Mouse (Mus musculus) retina, adult 2 months (tissue): Measurements from ENCODE around the gene Tsc22d4.

Experiments
- DNase-seq: peaks from one replicate; pipeline ENCODE4 v3.0.0-alpha.2; 2012; ENCODE audit warnings: low read depth, low spot score

The Tsc22d4 gene

DNA sequence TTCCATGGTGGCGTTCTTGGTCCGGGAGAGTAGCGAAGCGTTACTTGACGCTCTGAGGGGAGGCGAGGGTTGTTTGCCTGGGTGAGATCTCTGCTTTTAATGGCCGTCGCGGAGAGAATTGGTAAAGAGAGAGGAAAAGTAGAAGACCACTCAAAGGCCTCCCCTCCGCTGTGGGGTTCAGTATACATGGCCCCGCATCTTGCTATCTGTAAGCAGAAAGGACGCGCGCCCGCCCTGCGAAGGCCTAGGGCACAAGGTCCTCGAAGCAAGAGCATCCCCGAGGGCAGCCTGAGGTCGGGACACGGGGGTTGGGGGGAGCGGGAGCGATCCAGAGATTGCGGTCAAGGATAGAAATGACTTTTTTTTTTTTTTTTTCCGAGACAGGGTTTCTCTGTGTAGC is 42.6 kb downstream of the Tsc22d4 start:
- DNase-seq: no peak

DNA sequence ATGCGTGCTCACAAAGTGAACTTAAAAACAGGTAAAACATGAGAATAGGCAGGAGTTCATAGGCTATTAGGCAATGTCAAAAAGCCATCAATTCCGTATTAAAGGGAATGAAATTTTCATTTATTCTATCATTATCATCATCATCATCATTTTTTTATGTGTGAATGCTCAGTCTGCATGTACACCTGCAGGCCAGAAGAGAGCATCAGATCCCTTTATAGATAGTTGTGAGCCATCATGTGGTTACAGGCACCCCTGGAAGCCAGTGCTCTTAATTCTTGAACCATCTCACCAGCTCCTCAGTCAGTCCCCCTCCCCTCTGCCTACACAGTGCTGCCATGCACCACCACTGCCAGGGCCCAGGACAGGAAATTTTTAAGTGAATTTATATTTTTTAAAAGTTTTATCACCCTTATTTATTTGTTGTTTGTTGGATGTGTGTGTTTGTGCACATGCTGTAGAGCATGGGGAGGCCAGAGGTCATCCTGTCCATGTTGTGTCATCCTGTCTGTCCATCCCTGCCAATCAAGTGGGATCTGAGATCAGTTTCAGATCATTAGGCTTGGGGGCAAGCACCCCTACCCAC is 43.5 kb downstream of the Tsc22d4 start:
- no peak for DNase-seq

DNA sequence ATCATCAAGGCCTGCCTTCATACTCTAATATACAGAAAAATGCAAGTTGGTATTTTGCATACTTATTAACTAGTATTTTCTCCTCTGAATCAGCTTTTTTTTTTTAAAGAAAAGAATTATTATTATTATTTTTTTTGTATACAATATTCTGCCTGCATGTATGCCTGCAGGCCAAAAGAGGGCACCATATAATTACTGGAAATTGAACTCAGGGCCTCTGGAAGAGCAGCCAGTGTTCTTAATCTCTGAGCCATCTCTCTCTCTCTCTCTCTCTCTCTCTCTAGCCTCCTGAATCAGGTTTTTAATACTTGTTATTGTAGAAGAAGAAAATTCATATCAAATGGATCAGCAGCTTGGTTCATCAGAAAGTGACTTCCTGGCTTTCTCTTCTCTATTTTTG is 46.0 kb downstream of the Tsc22d4 start:
- DNase-seq: no peak

DNA sequence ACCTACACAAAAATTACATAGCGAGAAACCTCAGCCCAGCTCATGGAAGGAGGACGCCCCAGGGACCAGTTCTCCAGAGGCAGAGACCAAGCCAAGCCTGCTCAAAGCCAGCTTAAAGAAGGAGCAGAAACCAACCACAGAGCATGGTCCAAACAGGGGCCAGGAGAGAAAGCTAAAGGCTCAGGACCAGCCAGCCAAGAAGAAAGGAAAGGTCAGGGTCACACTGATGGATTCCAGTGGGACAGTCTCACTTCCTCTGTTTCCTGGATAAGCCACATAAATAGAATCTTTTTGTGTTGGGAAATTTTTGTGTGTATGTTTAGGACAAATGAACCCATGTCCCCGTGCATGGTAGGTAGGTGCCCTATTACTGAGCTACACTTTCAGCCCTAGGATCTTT is 51.1 kb downstream of the Tsc22d4 start:
- DNase-seq: no peak

DNA sequence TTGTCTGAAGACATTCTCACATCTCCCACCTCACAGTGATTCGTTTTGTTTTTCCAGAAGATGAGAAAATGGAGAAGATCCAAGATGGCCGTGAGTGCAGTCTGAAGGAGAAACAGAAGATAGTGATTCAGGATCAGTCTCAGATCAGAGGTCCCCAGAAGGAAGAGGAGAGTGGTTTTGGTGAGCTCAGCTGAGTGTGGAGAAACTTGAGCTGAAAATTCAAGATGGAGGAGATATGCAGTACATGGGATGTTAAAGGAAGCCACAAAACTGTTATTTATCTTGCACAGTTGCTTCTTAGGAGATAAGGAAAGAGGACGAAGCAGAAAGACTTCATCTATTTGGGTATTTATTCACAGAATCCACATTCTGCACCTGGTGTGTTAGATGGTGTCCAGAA is 55.4 kb downstream of the Tsc22d4 start:
- DNase-seq: no peak

DNA sequence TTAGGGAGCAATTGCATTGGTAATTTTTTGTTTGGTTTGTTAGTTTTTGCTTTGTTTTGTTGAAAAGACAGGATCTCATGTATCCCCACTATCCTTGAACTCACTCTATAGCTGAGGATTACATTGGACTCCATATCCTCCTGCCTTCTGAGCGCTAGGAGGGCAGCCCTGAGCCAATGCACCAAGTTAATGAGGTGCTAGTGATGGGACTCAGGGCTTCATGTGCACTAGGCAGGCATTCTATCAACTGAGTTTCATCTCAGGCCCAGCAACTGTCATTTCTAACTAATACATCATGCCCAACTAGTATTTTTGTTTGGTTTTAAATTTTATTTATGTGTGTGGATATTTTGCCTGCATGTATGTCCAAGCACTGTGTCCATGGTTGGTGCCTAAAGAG is 60.6 kb downstream of the Tsc22d4 start:
- no peak for DNase-seq

DNA sequence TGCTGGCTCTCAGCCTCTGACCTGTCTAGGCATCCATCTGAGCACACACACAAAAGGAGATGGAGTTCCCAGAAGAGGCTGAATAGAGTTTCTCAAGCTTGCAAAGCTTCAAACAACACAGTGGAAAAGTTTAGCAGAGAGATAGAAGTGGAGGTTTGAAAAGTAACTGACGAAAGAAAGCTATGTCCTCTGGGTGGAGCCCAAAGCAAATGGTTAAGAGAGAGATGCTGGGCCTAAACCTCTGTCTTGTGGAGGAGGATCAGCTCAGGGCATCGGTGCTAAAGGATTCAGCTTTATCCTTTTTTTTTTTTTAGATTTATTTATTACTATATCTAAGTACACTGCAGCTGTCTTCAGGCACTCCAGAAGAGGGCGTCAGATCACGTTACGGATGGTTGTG is 62.8 kb downstream of the Tsc22d4 start:
- no peak for DNase-seq

DNA sequence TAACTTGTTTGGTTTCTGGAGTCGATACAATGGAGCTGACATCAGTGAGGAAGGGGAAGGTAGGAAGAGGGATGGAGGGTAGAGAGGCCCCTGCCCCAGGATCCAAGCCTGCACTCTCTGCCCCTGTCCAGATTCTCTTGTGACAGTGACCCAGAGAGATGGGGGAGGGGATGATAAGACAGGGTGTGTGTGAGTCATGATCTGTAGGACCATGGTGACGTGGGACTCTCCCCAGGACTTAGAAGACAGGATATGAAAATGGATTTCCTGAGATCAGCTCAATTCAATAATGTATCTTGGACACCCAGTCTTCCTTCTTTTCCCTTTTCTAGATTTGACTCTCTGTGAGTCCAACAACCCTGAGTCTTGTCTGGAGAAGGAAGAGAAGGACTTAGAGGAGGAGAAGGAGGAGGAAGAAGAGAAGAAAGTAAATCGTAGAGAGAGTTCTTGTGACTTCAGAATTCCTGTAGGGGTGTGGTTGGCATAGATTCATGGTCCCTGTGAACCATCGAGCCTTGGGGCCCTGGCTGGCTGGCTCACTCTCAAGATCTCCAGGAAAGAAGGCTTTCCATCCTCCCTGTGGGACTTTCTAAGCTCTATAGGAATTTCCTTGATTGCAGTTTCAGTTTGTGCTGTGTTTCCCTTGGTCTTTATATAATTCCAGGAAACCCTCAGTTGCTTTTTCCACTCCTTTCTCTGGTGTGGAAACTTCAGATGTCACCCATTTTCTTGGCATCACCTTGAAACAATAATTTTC is 72.1 kb downstream of the Tsc22d4 start:
- DNase-seq: no peak
